Mouse (Mus musculus) forebrain, embryonic 14.5 days (tissue): ENCODE measurements at regions not wholly inside any gene's neighbourhood (a gene's known extent, or its start where the extent isn't known, plus 50 kb on each side); places are given as distances from the start of the nearest gene placed in this dataset.

Experiments used
- ATAC-seq: fragments of 200-750 bp; cut with Nextera tagmentation; 2 replicates; pipeline ENCODE4 v1.8.0; 2017; ENCODE audit warnings: mild to moderate bottlenecking, moderate library complexity
- DNase-seq: peaks from one replicate; pipeline ENCODE4 v3.0.0-alpha.2; 2015; ENCODE audit warnings: low spot score
- H3K27ac ChIP-seq: fragments of 300-500 bp; sonication (generic); 2 replicates; pipeline ENCODE4 v1.5.1; 2014; ENCODE audit warnings: low read depth, mild to moderate bottlenecking, control low read depth, low read length, moderate library complexity
- H3K27me3 ChIP-seq: fragments of 300-500 bp; sonication (generic); replicated peaks from 2 replicates; pipeline ENCODE4 v1.6.1; 2014; ENCODE audit warnings: low read length, control low read depth, mixed read lengths; ENCODE audit not compliant: control insufficient read depth, insufficient read depth
- H3K36me3 ChIP-seq: fragments of 300-500 bp; sonication (generic); 2 replicates; pipeline ENCODE4 v1.6.1; 2014; ENCODE audit warnings: low read length, control low read depth; ENCODE audit not compliant: control insufficient read depth, insufficient read depth
- H3K4me1 ChIP-seq: fragments of 300-500 bp; sonication (generic); 2 replicates; pipeline ENCODE4 v1.6.1; 2014; ENCODE audit warnings: antibody characterized with exemption, low read length, control low read depth; ENCODE audit not compliant: control insufficient read depth, insufficient read depth
- H3K4me2 ChIP-seq: fragments of 300-500 bp; sonication (generic); 2 replicates; pipeline ENCODE4 v1.6.1; 2014; ENCODE audit warnings: mild to moderate bottlenecking, control low read depth, low read length
- H3K4me3 ChIP-seq: fragments of 300-500 bp; sonication (generic); 2 replicates; pipeline ENCODE4 v1.5.1; 2014; ENCODE audit warnings: low read depth, low read length, control low read depth
- H3K9ac ChIP-seq: fragments of 300-500 bp; sonication (generic); 2 replicates; pipeline ENCODE4 v1.6.1; 2014; ENCODE audit warnings: mild to moderate bottlenecking, low read length, control low read depth, moderate library complexity
- H3K9me3 ChIP-seq: fragments of 300-500 bp; sonication (generic); replicated peaks from 2 replicates; pipeline ENCODE4 v1.6.1; 2016; ENCODE audit warnings: low read length, control low read depth, mixed read lengths; ENCODE audit not compliant: control insufficient read depth
- WGBS: fragments of 180-500 bp; shearing (Covaris S2); extraction: QIAGEN DNeasy Blood & Tissue Kit; methylation state at CpG from one replicate; pipeline ENCODE4 v1.1.7; 2014; 5-methylcytosine and 5-hydroxymethylcytosine counted together

GRCm38 (mm10) chr7:84800966-84801365, 52.4 kb upstream of the Olfr291 start:
- ATAC-seq, result no peak
- 36% methylated on average over 12 of the region's 12 CpGs for WGBS
- no peaks in the 10 kb centered on the region for H3K27me3 ChIP-seq
- no peaks in the 10 kb centered on the region for H3K9me3 ChIP-seq
- no peak overlapping the region for H3K4me3 ChIP-seq
- no peak overlapping the region for H3K27ac ChIP-seq
- no peak overlapping the region for H3K9ac ChIP-seq
- no peak overlapping the region for H3K4me2 ChIP-seq
- DNase-seq, result no peak
- H3K4me1 ChIP-seq, result no peaks in the 10 kb centered on the region
- H3K36me3 ChIP-seq, result no peaks in the 10 kb centered on the region

DNA sequence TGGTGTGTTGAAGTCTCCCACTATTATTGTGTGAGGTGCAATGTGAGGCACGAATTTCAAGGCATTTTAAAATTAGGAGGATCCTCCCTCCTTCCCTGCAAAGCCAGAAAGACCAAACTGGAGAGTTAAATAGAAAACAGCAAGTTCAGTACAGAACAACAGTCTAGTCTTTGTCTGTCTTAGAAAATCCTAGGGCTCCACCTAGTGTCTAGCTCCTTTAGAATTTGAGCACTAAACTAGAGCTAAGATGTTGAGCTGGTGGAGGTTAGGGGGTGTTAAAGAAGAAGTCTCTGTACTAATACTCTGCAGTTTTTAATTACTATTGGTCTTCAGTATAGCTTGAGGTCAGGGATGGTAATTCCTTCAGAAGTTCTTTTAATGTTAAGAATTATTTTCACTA, 58.7 kb upstream of the Olfr291 start:
- no peak overlapping the region for H3K9ac ChIP-seq
- no peaks in the 10 kb centered on the region for H3K27me3 ChIP-seq
- H3K36me3 ChIP-seq, result no peaks in the 10 kb centered on the region
- H3K27ac ChIP-seq, result no peak overlapping the region
- H3K4me3 ChIP-seq, result no peak overlapping the region
- WGBS, result 21% methylated on average over 1 of the region's 1 CpGs
- ATAC-seq (no peak), DNase-seq (peak; percentile 57)
- H3K4me1 ChIP-seq, result no peaks in the 10 kb centered on the region
- no peak overlapping the region for H3K4me2 ChIP-seq
- H3K9me3 ChIP-seq, result no peaks in the 10 kb centered on the region

GRCm38 (mm10) chr7:84779276-84779825, 74.0 kb upstream of the Olfr291 start:
- peak overlapping the region; percentile 54 for H3K4me2 ChIP-seq
- peak; percentile 90 for DNase-seq
- H3K36me3 ChIP-seq, result no peaks in the 10 kb centered on the region
- H3K9me3 ChIP-seq, result no peaks in the 10 kb centered on the region
- peak; percentile 97 for ATAC-seq
- H3K4me1 ChIP-seq, result no peaks in the 10 kb centered on the region
- H3K4me3 ChIP-seq, result peak overlapping the region; percentile 36
- no peaks in the 10 kb centered on the region for H3K27me3 ChIP-seq
- peak overlapping the region; percentile 61 for H3K9ac ChIP-seq
- WGBS, result under 1% methylated on average over 30 of the region's 30 CpGs
- peak overlapping the region; percentile 52; the same call in 1 of the 2 replicates for H3K27ac ChIP-seq

- H3K4me3 ChIP-seq, result no peak overlapping the region
- no peaks in the 10 kb centered on the region for H3K4me1 ChIP-seq
These were observed 75.7 kb upstream of the Olfr291 start for GRCm38 (mm10) chr7:84777696-84778095.

GRCm38 (mm10) chr7:84756261-84756660, 66.5 kb upstream of the Zfand6 start:
- H3K4me3 ChIP-seq, result no peak overlapping the region
- no peak for ATAC-seq
- H3K4me1 ChIP-seq, result no peaks in the 10 kb centered on the region
- no peaks in the 10 kb centered on the region for H3K9me3 ChIP-seq
- H3K36me3 ChIP-seq, result no peaks in the 10 kb centered on the region
- no peaks in the 10 kb centered on the region for H3K27me3 ChIP-seq
- no peak overlapping the region for H3K9ac ChIP-seq
- WGBS, result 89% methylated on average over 3 of the region's 3 CpGs
- H3K27ac ChIP-seq, result no peak overlapping the region
- no peak for DNase-seq
- no peak overlapping the region for H3K4me2 ChIP-seq

More at GRCm38 (mm10) chr7:84777696-84778095, 75.7 kb upstream of the Olfr291 start:
- no peak for DNase-seq
- no peaks in the 10 kb centered on the region for H3K27me3 ChIP-seq
- no peaks in the 10 kb centered on the region for H3K9me3 ChIP-seq
- no peak overlapping the region for H3K9ac ChIP-seq
- no peak overlapping the region for H3K27ac ChIP-seq
- no peaks in the 10 kb centered on the region for H3K36me3 ChIP-seq
- no peak overlapping the region for H3K4me2 ChIP-seq
- no peak for ATAC-seq

- Histone ChIP-seq H3K9ac (no peak overlapping the region), H3K36me3 (no peaks in the 10 kb centered on the region), H3K4me1 (peaks cover 3% of the 10 kb centered on the region; the same call in 1 of the 2 replicates), H3K4me3 (no peak overlapping the region), H3K9me3 (no peaks in the 10 kb centered on the region), H3K4me2 (no peak overlapping the region), H3K27me3 (no peaks in the 10 kb centered on the region), H3K27ac (no peak overlapping the region)
- WGBS, result 93% methylated on average over 1 of the region's 1 CpGs
- ATAC-seq (no peak), DNase-seq (no peak)
These were observed 63.6 kb upstream of the Zfand6 start for GRCm38 (mm10) chr7:84753361-84753760.

- Histone ChIP-seq H3K4me2 (peak overlapping the region; percentile 57), H3K4me3 (peak overlapping the region; percentile 36), H3K36me3 (no peaks in the 10 kb centered on the region), H3K4me1 (peaks cover 3% of the 10 kb centered on the region; the same call in 1 of the 2 replicates), H3K27ac (no peak overlapping the region), H3K9me3 (no peaks in the 10 kb centered on the region), H3K27me3 (no peaks in the 10 kb centered on the region), H3K9ac (peak overlapping the region; percentile 60)
- WGBS, result under 1% methylated on average over 21 of the region's 21 CpGs
- peak; percentile 92 for ATAC-seq
- peak; percentile 89 for DNase-seq
These were observed 59.9 kb upstream of the Zfand6 start for GRCm38 (mm10) chr7:84749434-84750301.

DNA sequence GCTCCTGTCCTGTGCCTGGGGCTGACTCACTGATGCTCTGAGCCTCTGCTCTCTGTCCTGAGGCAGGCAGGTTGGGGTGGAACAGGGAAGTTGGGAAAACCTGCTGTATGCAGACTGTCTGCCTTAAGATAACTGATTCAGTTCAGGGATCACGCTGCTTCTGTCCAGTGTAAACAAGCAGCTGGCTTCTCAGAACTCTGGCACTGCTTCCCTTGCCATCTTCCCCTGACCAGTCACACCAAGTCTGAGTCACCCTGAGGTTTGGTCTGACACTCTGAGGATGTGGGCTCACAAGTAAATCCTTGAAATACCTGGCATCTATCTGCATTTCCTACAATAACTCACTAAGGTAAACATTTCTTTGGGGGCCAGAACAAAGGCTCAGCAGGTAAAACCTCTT, 58.1 kb upstream of the Zfand6 start:
- Histone ChIP-seq H3K4me1 (peaks cover 3% of the 10 kb centered on the region; the same call in 1 of the 2 replicates), H3K9me3 (no peaks in the 10 kb centered on the region), H3K4me3 (no peak overlapping the region), H3K36me3 (no peaks in the 10 kb centered on the region), H3K27me3 (no peaks in the 10 kb centered on the region), H3K4me2 (no peak overlapping the region), H3K27ac (no peak overlapping the region), H3K9ac (no peak overlapping the region)
- WGBS, result 63% methylated on average over 1 of the region's 1 CpGs
- ATAC-seq, result no peak
- no peak for DNase-seq
